Mouse (Mus musculus): ENCODE data around the gene Gsta3. TPM values are rescaled to one million over a fixed set of nuclear protein-coding genes. Genes with fewer than 3 reads are reported as not detected.
A peak's percentile ranks its signal among the peaks of the same experiment; 100 is the strongest.
"Not testable (repeated sequence)": the region's sequence is repeated elsewhere in the genome, so short reads cannot be mapped to it uniquely, and the experiment has no call there.

Gene Gsta3
- polyA plus RNA-seq, 1 experiment, result 0.30 TPM

GRCm38 (mm10) chr1:21271343-21272055 lies 31.1 kb downstream of the Gsta3 start:
- H3ac ChIP-seq (ENCODE audit: control insufficient read depth, insufficient read length), result no peak overlapping the region
- no peaks in the 10 kb centered on the region for H3K27me3 ChIP-seq (ENCODE audit: control insufficient read depth, insufficient read depth, insufficient read length)
- no peaks in the 10 kb centered on the region for H3K36me3 ChIP-seq (ENCODE audit: control insufficient read depth, insufficient read depth)
- peak overlapping the region; percentile 38 for H3K4me2 ChIP-seq (ENCODE audit: low read depth)
- TF ChIP-seq E2F4 (IDR thresholded peaks at IDR 0.05; ENCODE audit: insufficient read depth) (no peak), MYOD1 (IDR thresholded peaks at IDR 0.05; ENCODE audit: control insufficient read depth in 1 of 3, insufficient read length in 2 of 3, low read depth in 2 of 3) (no peak), POLR2AphosphoS2 (IDR thresholded peaks at IDR 0.05; ENCODE audit: insufficient read length, low read depth) (no peak), MAX (IDR thresholded peaks at IDR 0.05; ENCODE audit: low read depth) (no peak), TCF3 (IDR thresholded peaks at IDR 0.05; ENCODE audit: insufficient read length, low read depth) (no peak)
- no peaks in the 10 kb centered on the region for H3K79me2 ChIP-seq (ENCODE audit: control insufficient read depth, insufficient read depth)
- no peak overlapping the region for H3K4me3 ChIP-seq

- peak overlapping the region; percentile 38 for H3K4me2 ChIP-seq (ENCODE audit: low read depth)
- no peak overlapping the region for H3ac ChIP-seq (ENCODE audit: control insufficient read depth, insufficient read length)
- H3K79me2 ChIP-seq (ENCODE audit: control insufficient read depth, insufficient read depth), result no peaks in the 10 kb centered on the region
- no peaks in the 10 kb centered on the region for H3K36me3 ChIP-seq (ENCODE audit: control insufficient read depth, insufficient read depth)
- TF ChIP-seq TCF12 (IDR thresholded peaks at IDR 0.05; ENCODE audit: insufficient read depth, poor library complexity, severe bottlenecking) (no peak), USF1 (IDR thresholded peaks at IDR 0.05; ENCODE audit: low read depth) (no peak), REST (IDR thresholded peaks at IDR 0.05; ENCODE audit: insufficient read depth, insufficient read length) (no peak), MYOD1 (IDR thresholded peaks at IDR 0.05; ENCODE audit: control insufficient read depth in 1 of 3, insufficient read length in 2 of 3, low read depth in 2 of 3) (no peak), MAX (IDR thresholded peaks at IDR 0.05; ENCODE audit: low read depth) (no peak), E2F4 (IDR thresholded peaks at IDR 0.05; ENCODE audit: insufficient read depth) (no peak), POLR2AphosphoS2 (IDR thresholded peaks at IDR 0.05; ENCODE audit: insufficient read length, low read depth) (no peak), POLR2A (IDR thresholded peaks at IDR 0.05; ENCODE audit: insufficient read length, low read depth) (no peak)
- H3K4me3 ChIP-seq, result no peak overlapping the region
- H3K27me3 ChIP-seq (ENCODE audit: control insufficient read depth, insufficient read depth, insufficient read length), result no peaks in the 10 kb centered on the region
Measured at GRCm38 (mm10) chr1:21272056-21272431, 31.7 kb downstream of the Gsta3 start.

GRCm38 (mm10) chr1:21273091-21273490 lies 32.7 kb downstream of the Gsta3 start:
- Histone ChIP-seq H3K4me2 (ENCODE audit: low read depth) (no peak overlapping the region), H3K27me3 (ENCODE audit: control insufficient read depth, insufficient read depth, insufficient read length) (no peaks in the 10 kb centered on the region), H3ac (ENCODE audit: control insufficient read depth, insufficient read length) (no peak overlapping the region), H3K36me3 (ENCODE audit: control insufficient read depth, insufficient read depth) (no peaks in the 10 kb centered on the region), H3K4me3 (no peak overlapping the region), H3K79me2 (ENCODE audit: control insufficient read depth, insufficient read depth) (no peaks in the 10 kb centered on the region)
- no peak for TF ChIP-seq TCF3 (IDR thresholded peaks at IDR 0.05; ENCODE audit: insufficient read length, low read depth)
- TF ChIP-seq CEBPB (IDR thresholded peaks at IDR 0.05; ENCODE audit: insufficient read depth, poor library complexity, severe bottlenecking), result no peak
- TF ChIP-seq POLR2AphosphoS2 (IDR thresholded peaks at IDR 0.05; ENCODE audit: insufficient read length, low read depth), result no peak
- TF ChIP-seq MAX (IDR thresholded peaks at IDR 0.05; ENCODE audit: low read depth), result no peak
- no peak for TF ChIP-seq E2F4 (IDR thresholded peaks at IDR 0.05; ENCODE audit: insufficient read depth)
- no peak for TF ChIP-seq MYOG (IDR thresholded peaks at IDR 0.05; ENCODE audit: control insufficient read depth in 1 of 3, insufficient read depth in 1 of 3, insufficient read length in 2 of 3, low read depth in 2 of 3)
- no peak for TF ChIP-seq SRF (IDR thresholded peaks at IDR 0.05; ENCODE audit: control insufficient read depth, insufficient read length, low read depth)
- no peak for TF ChIP-seq MYOD1 (IDR thresholded peaks at IDR 0.05; ENCODE audit: control insufficient read depth in 1 of 3, insufficient read length in 2 of 3, low read depth in 2 of 3)
- TF ChIP-seq TCF12 (IDR thresholded peaks at IDR 0.05; ENCODE audit: insufficient read depth, poor library complexity, severe bottlenecking), result no peak

- Histone ChIP-seq H3ac (ENCODE audit: control insufficient read depth, insufficient read length) (no peak overlapping the region), H3K79me2 (ENCODE audit: control insufficient read depth, insufficient read depth) (no peaks in the 10 kb centered on the region), H3K27me3 (ENCODE audit: control insufficient read depth, insufficient read depth, insufficient read length) (no peaks in the 10 kb centered on the region), H3K4me2 (ENCODE audit: low read depth) (no peak overlapping the region), H3K4me3 (no peak overlapping the region), H3K36me3 (ENCODE audit: control insufficient read depth, insufficient read depth) (no peaks in the 10 kb centered on the region)
- TF ChIP-seq REST (IDR thresholded peaks at IDR 0.05; ENCODE audit: insufficient read depth, insufficient read length) (no peak), E2F4 (IDR thresholded peaks at IDR 0.05; ENCODE audit: insufficient read depth) (no peak), USF1 (IDR thresholded peaks at IDR 0.05; ENCODE audit: low read depth) (no peak), MYOG (IDR thresholded peaks at IDR 0.05; ENCODE audit: control insufficient read depth in 1 of 3, insufficient read depth in 1 of 3, insufficient read length in 2 of 3, low read depth in 2 of 3) (no peak), POLR2AphosphoS2 (IDR thresholded peaks at IDR 0.05; ENCODE audit: insufficient read length, low read depth) (no peak), TCF3 (IDR thresholded peaks at IDR 0.05; ENCODE audit: insufficient read length, low read depth) (no peak), CEBPB (IDR thresholded peaks at IDR 0.05; ENCODE audit: insufficient read depth, poor library complexity, severe bottlenecking) (no peak), MYOD1 (IDR thresholded peaks at IDR 0.05; ENCODE audit: control insufficient read depth in 1 of 3, insufficient read length in 2 of 3, low read depth in 2 of 3) (no peak), POLR2A (IDR thresholded peaks at IDR 0.05; ENCODE audit: insufficient read length, low read depth) (no peak), SRF (IDR thresholded peaks at IDR 0.05; ENCODE audit: control insufficient read depth, insufficient read length, low read depth) (no peak), TCF12 (IDR thresholded peaks at IDR 0.05; ENCODE audit: insufficient read depth, poor library complexity, severe bottlenecking) (no peak), MAX (IDR thresholded peaks at IDR 0.05; ENCODE audit: low read depth) (no peak)
Measured at GRCm38 (mm10) chr1:21274437-21275040, 34.1 kb downstream of the Gsta3 start.

- H3K27me3 ChIP-seq (ENCODE audit: control insufficient read depth, insufficient read depth, insufficient read length); H3K36me3 ChIP-seq (ENCODE audit: control insufficient read depth, insufficient read depth); H3K4me3 ChIP-seq; H3K4me2 ChIP-seq (ENCODE audit: low read depth); H3K79me2 ChIP-seq (ENCODE audit: control insufficient read depth, insufficient read depth); H3ac ChIP-seq (ENCODE audit: control insufficient read depth, insufficient read length): not testable (repeated sequence)
Measured at GRCm38 (mm10) chr1:21275366-21275765, 35.0 kb downstream of the Gsta3 start.

- not testable (repeated sequence) for H3K4me3 ChIP-seq; H3K4me2 ChIP-seq (ENCODE audit: low read depth); H3K79me2 ChIP-seq (ENCODE audit: control insufficient read depth, insufficient read depth); H3K36me3 ChIP-seq (ENCODE audit: control insufficient read depth, insufficient read depth); H3K27me3 ChIP-seq (ENCODE audit: control insufficient read depth, insufficient read depth, insufficient read length); H3ac ChIP-seq (ENCODE audit: control insufficient read depth, insufficient read length)
Measured at GRCm38 (mm10) chr1:21276158-21276557, 35.8 kb downstream of the Gsta3 start.

Measured in myocyte (in vitro differentiated cells).